Mouse (Mus musculus): Measurements from ENCODE around the gene Ddx56. TPM values are rescaled to one million over a fixed set of nuclear protein-coding genes. Genes with fewer than 3 reads are reported as not detected.
"Not testable (repeated sequence)": the region's sequence is repeated elsewhere in the genome, so short reads cannot be mapped to it uniquely, and the experiment has no call there.

Gene Ddx56
- total and polyA plus RNA-seq, 2 experiments: 28.5 to 30.0 TPM

- 82% methylated on average over 10 of the region's 10 CpGs for WGBS
- Histone ChIP-seq H3K36me3 (ENCODE audit: control insufficient read depth, insufficient read depth, low read length) (peaks cover 30% of the 10 kb centered on the region), H3K9ac (ENCODE audit: low read depth, low read length) (no peak overlapping the region), H3K27me3 (ENCODE audit: control insufficient read depth, insufficient read depth, low read length) (no peaks in the 10 kb centered on the region), H3K27ac (replicated peaks; ENCODE audit: insufficient read depth, low read depth, low read length) (no peak overlapping the region), H3K4me1 (ENCODE audit: control insufficient read depth, insufficient read depth, low read length) (peaks cover 3% of the 10 kb centered on the region), H3K4me3 (ENCODE audit: insufficient read depth, low read depth, low read length) (no peak overlapping the region; the same call in 1 of the 2 replicates), H3K79me2 (ENCODE audit: control insufficient read depth, insufficient read depth, low read length) (peaks cover under 1% of the 10 kb centered on the region; the same call in 1 of the 2 replicates)
- TF ChIP-seq POLR2A (IDR thresholded peaks at IDR 0.05; ENCODE audit: extremely low read depth, insufficient read depth, low read length): no peak
- TF ChIP-seq CTCF (IDR thresholded peaks at IDR 0.05; ENCODE audit: low read depth, low read length): peak; percentile 97
- peak; percentile 49 for DNase-seq (ENCODE audit: extremely low read depth, low read depth, low spot score)
Measured at GRCm38 (mm10) chr11:6261434-6262082, 6.0 kb downstream of the Ddx56 start.

GRCm38 (mm10) chr11:6259413-6259812, 8.2 kb downstream of the Ddx56 start:
- H3K79me2 ChIP-seq (ENCODE audit: control insufficient read depth, insufficient read depth, low read length): no peaks in the 10 kb centered on the region
- H3K27me3 ChIP-seq (ENCODE audit: control insufficient read depth, insufficient read depth, low read length): no peaks in the 10 kb centered on the region
- H3K36me3 ChIP-seq (ENCODE audit: control insufficient read depth, insufficient read depth, low read length): peaks cover 22% of the 10 kb centered on the region
- H3K4me1 ChIP-seq (ENCODE audit: control insufficient read depth, insufficient read depth, low read length): no peaks in the 10 kb centered on the region
- 97% methylated on average over 7 of the region's 7 CpGs for WGBS
- no peak for DNase-seq (ENCODE audit: extremely low read depth, low read depth, low spot score)
- TF ChIP-seq CTCF (IDR thresholded peaks at IDR 0.05; ENCODE audit: low read depth, low read length): no peak
- no peak for TF ChIP-seq POLR2A (IDR thresholded peaks at IDR 0.05; ENCODE audit: extremely low read depth, insufficient read depth, low read length)
- no peak overlapping the region for H3K27ac ChIP-seq (replicated peaks; ENCODE audit: insufficient read depth, low read depth, low read length)
- H3K4me3 ChIP-seq (ENCODE audit: insufficient read depth, low read depth, low read length): no peak overlapping the region
- no peak overlapping the region for H3K9ac ChIP-seq (ENCODE audit: low read depth, low read length)

- no peaks in the 10 kb centered on the region for H3K79me2 ChIP-seq (ENCODE audit: control insufficient read depth, insufficient read depth, low read length)
- peaks cover 19% of the 10 kb centered on the region for H3K36me3 ChIP-seq (ENCODE audit: control insufficient read depth, insufficient read depth, low read length)
- no peak overlapping the region for H3K4me3 ChIP-seq (ENCODE audit: insufficient read depth, low read depth, low read length)
- no peaks in the 10 kb centered on the region for H3K27me3 ChIP-seq (ENCODE audit: control insufficient read depth, insufficient read depth, low read length)
- TF ChIP-seq CTCF (IDR thresholded peaks at IDR 0.05; ENCODE audit: low read depth, low read length) (no peak), POLR2A (IDR thresholded peaks at IDR 0.05; ENCODE audit: extremely low read depth, insufficient read depth, low read length) (no peak)
- 70% methylated on average over 6 of the region's 6 CpGs for WGBS
- DNase-seq (ENCODE audit: extremely low read depth, low read depth, low spot score): no peak
- H3K27ac ChIP-seq (replicated peaks; ENCODE audit: insufficient read depth, low read depth, low read length): no peak overlapping the region
- H3K4me1 ChIP-seq (ENCODE audit: control insufficient read depth, insufficient read depth, low read length): no peaks in the 10 kb centered on the region
- H3K9ac ChIP-seq (ENCODE audit: low read depth, low read length): no peak overlapping the region
Measured at GRCm38 (mm10) chr11:6256490-6257072, 11.0 kb downstream of the Ddx56 start.

- H3K4me3 ChIP-seq (ENCODE audit: insufficient read depth, low read depth, low read length); H3K27me3 ChIP-seq (ENCODE audit: control insufficient read depth, insufficient read depth, low read length); DNase-seq (ENCODE audit: extremely low read depth, low read depth, low spot score); H3K27ac ChIP-seq (replicated peaks; ENCODE audit: insufficient read depth, low read depth, low read length); H3K4me1 ChIP-seq (ENCODE audit: control insufficient read depth, insufficient read depth, low read length); H3K36me3 ChIP-seq (ENCODE audit: control insufficient read depth, insufficient read depth, low read length); H3K79me2 ChIP-seq (ENCODE audit: control insufficient read depth, insufficient read depth, low read length); H3K9ac ChIP-seq (ENCODE audit: low read depth, low read length): not testable (repeated sequence)
- 94% methylated on average over 2 of the region's 2 CpGs for WGBS
Measured at GRCm38 (mm10) chr11:6254602-6255001, 13.0 kb downstream of the Ddx56 start.

- Histone ChIP-seq H3K4me1 (ENCODE audit: control insufficient read depth, insufficient read depth, low read length) (no peaks in the 10 kb centered on the region), H3K4me3 (ENCODE audit: insufficient read depth, low read depth, low read length) (no peak overlapping the region), H3K27ac (replicated peaks; ENCODE audit: insufficient read depth, low read depth, low read length) (no peak overlapping the region), H3K27me3 (ENCODE audit: control insufficient read depth, insufficient read depth, low read length) (no peaks in the 10 kb centered on the region), H3K79me2 (ENCODE audit: control insufficient read depth, insufficient read depth, low read length) (no peaks in the 10 kb centered on the region), H3K36me3 (ENCODE audit: control insufficient read depth, insufficient read depth, low read length) (no peaks in the 10 kb centered on the region), H3K9ac (ENCODE audit: low read depth, low read length) (no peak overlapping the region)
- no peak for TF ChIP-seq POLR2A (IDR thresholded peaks at IDR 0.05; ENCODE audit: extremely low read depth, insufficient read depth, low read length)
- TF ChIP-seq CTCF (IDR thresholded peaks at IDR 0.05; ENCODE audit: low read depth, low read length): no peak
- no peak for DNase-seq (ENCODE audit: extremely low read depth, low read depth, low spot score)
- 81% methylated on average over 4 of the region's 4 CpGs for WGBS
Measured at GRCm38 (mm10) chr11:6252824-6253223, 14.7 kb downstream of the Ddx56 start.

GRCm38 (mm10) chr11:6252248-6252647, 15.3 kb downstream of the Ddx56 start:
- 92% methylated on average over 5 of the region's 5 CpGs for WGBS
- H3K4me1 ChIP-seq (ENCODE audit: control insufficient read depth, insufficient read depth, low read length): no peaks in the 10 kb centered on the region
- DNase-seq (ENCODE audit: extremely low read depth, low read depth, low spot score): no peak

More at GRCm38 (mm10) chr11:6252248-6252647, 15.3 kb downstream of the Ddx56 start:
- H3K36me3 ChIP-seq (ENCODE audit: control insufficient read depth, insufficient read depth, low read length): no peaks in the 10 kb centered on the region
- no peaks in the 10 kb centered on the region for H3K27me3 ChIP-seq (ENCODE audit: control insufficient read depth, insufficient read depth, low read length)
- H3K9ac ChIP-seq (ENCODE audit: low read depth, low read length): no peak overlapping the region
- H3K4me3 ChIP-seq (ENCODE audit: insufficient read depth, low read depth, low read length): no peak overlapping the region
- H3K79me2 ChIP-seq (ENCODE audit: control insufficient read depth, insufficient read depth, low read length): no peaks in the 10 kb centered on the region
- no peak for TF ChIP-seq POLR2A (IDR thresholded peaks at IDR 0.05; ENCODE audit: extremely low read depth, insufficient read depth, low read length)
- no peak for TF ChIP-seq CTCF (IDR thresholded peaks at IDR 0.05; ENCODE audit: low read depth, low read length)
- no peak overlapping the region for H3K27ac ChIP-seq (replicated peaks; ENCODE audit: insufficient read depth, low read depth, low read length)
